Mouse (Mus musculus): ENCODE measurements around the gene Gm49318.

GRCm38 (mm10) chr9:22108194-22108593 is 37.1 kb upstream of the Gm49318 start:
- TF ChIP-seq CTCF (IDR thresholded peaks at IDR 0.05): no peak
- TF ChIP-seq EP300 (IDR thresholded peaks at IDR 0.05): no peak

Data from lung, postnatal 0 days (tissue).